Mouse (Mus musculus) erythroblast, embryonic 14.5 days (primary cell): ENCODE results near the gene Gper1.

Experiments
- GATA1 ChIP-seq: IDR thresholded peaks from 2 replicates; pipeline ENCODE4 v1.6.1; 2012; ENCODE audit warnings: low read length, inconsistent platforms, mixed read lengths
- TAL1 ChIP-seq: IDR thresholded peaks from 3 replicates; pipeline ENCODE4 v1.6.1; 2012; ENCODE audit warnings: low read length, inconsistent platforms, mixed read lengths

DNA sequence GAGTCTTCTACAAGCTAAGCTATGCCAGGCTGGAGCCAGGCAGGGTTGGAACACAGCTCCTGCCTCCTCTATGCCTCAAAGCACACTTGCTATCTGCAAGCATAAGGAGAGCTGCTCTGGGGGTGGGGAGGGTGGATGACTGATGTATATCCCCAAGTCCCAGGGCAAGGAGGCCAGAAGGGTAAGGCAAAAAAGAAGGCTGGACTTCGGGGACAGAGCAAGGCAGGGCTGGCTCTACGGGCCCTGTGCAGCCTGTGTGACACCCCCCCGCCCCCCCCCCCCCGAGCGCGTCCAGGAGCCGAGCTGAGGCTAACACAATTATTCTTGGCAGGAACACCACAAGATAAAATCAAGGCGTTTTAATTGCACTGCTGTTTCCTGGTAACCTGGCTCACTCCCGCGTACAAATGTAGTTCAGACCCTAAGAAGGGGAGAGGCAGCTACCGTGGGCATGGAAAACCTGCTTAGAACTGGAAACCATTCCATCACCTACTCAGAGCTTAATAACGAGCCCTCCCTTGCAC is 6.9 kb downstream of the Gper1 start:
- no peak for TF ChIP-seq GATA1
- no peak for TF ChIP-seq TAL1
